Mouse (Mus musculus) liver, embryonic 14.5 days (tissue): ENCODE measurements at regions not wholly inside any gene's neighbourhood (a gene's known extent, or its start where the extent isn't known, plus 50 kb on each side); places are given as distances from the start of the nearest gene placed in this dataset.

ENCODE experiments used
- CTCF ChIP-seq: IDR thresholded peaks from 2 replicates; pipeline ENCODE4 v1.5.1; 2016; ENCODE audit warnings: antibody characterized with exemption, low read depth, control low read depth
- EP300 ChIP-seq: IDR thresholded peaks from 2 replicates; pipeline ENCODE4 v1.6.1; 2016; ENCODE audit warnings: antibody characterized with exemption, low read depth

DNA sequence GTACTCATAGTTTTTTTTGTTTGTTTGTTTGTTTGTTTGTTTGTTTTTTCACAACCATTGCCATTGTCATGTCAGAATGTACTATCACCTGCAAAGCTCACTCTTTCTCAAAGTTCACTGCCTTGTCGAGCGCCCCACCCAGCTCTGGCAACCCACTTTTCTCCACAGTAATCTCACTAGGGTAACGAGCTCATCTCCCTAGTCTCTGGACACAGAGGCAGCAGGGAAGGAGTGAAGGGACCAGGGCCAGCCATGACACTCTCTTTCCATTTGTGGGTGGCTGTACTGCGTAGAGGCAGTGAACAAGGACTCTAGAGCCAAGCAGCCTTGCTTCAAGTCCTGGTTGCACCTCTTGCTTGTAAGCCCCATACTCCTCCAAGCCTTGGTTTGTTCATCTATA is 184.5 kb downstream of the Stim2 start:
- TF ChIP-seq CTCF (no peak), EP300 (no peak)
